Mouse (Mus musculus) embryonic facial prominence, embryonic 11.5 days (tissue): Measurements from ENCODE around the gene F2r. TPM values are rescaled to one million over a fixed set of nuclear protein-coding genes. Genes with fewer than 3 reads are reported as not detected.

Experiments used
- ATAC-seq: fragments of 200-750 bp; cut with Nextera tagmentation; replicated peaks from 2 replicates; pipeline ENCODE4 v1.8.0; 2017; ENCODE audit warnings: low read depth; ENCODE audit not compliant: insufficient number of reproducible peaks, low FRiP score, low TSS enrichment
- DNase-seq: peaks from one replicate; pipeline ENCODE4 v3.0.0-alpha.2; 2015; ENCODE audit warnings: low spot score
- H3K27ac ChIP-seq: fragments of 300-500 bp; sonication (generic); replicated peaks from 2 replicates; pipeline ENCODE4 v1.5.1; 2014; ENCODE audit warnings: mild to moderate bottlenecking, low read depth, low read length, control low read depth
- H3K27me3 ChIP-seq: fragments of 300-500 bp; sonication (generic); 2 replicates; pipeline ENCODE4 v1.6.1; 2014; ENCODE audit warnings: mild to moderate bottlenecking, low read length, moderate library complexity, mixed read lengths; ENCODE audit not compliant: control insufficient read depth, insufficient read depth
- H3K36me3 ChIP-seq: fragments of 300-500 bp; sonication (generic); replicated peaks from 2 replicates; pipeline ENCODE4 v1.6.1; 2014; ENCODE audit warnings: low read depth, mild to moderate bottlenecking, low read length, moderate library complexity, mixed read lengths; ENCODE audit not compliant: control insufficient read depth, insufficient read depth
- H3K4me1 ChIP-seq: fragments of 300-500 bp; sonication (generic); 2 replicates; pipeline ENCODE4 v1.6.1; 2014; ENCODE audit warnings: low read length, mixed read lengths; ENCODE audit not compliant: control insufficient read depth, insufficient read depth
- H3K4me2 ChIP-seq: fragments of 300-500 bp; sonication (generic); 2 replicates; pipeline ENCODE4 v1.6.1; 2014; ENCODE audit warnings: low read depth, mild to moderate bottlenecking, control low read depth, low read length, moderate library complexity
- H3K4me3 ChIP-seq: fragments of 300-500 bp; sonication (generic); 2 replicates; pipeline ENCODE4 v1.5.1; 2014; ENCODE audit warnings: low read depth, low read length, control low read depth
- H3K9ac ChIP-seq: fragments of 300-500 bp; sonication (generic); replicated peaks from 2 replicates; pipeline ENCODE4 v1.6.1; 2014; ENCODE audit warnings: mild to moderate bottlenecking, control low read depth, low read length
- H3K9me3 ChIP-seq: fragments of 300-500 bp; sonication (generic); replicated peaks from 2 replicates; pipeline ENCODE4 v1.6.1; 2016; ENCODE audit warnings: mild to moderate bottlenecking, low read length, inconsistent platforms, mixed read lengths; ENCODE audit not compliant: control insufficient read depth
- WGBS: fragments of 180-500 bp; shearing (Covaris S2); extraction: QIAGEN DNeasy Blood & Tissue Kit; methylation state at CpG from one replicate; pipeline ENCODE4 v1.1.7; 2014; 5-methylcytosine and 5-hydroxymethylcytosine counted together
- polyA plus RNA-seq: library from polyadenylated mRNA; unstranded; fragments of >200 nt; fragmentation: Nextera tagmentation; extraction: Ambion mirVana; gene quantifications from 2 replicates; pipeline ENCODE4 v1.2.1, GENCODE M21; 2014

The F2r gene
- polyA plus RNA-seq, 1 experiment from 2014 or later = 144 TPM

GRCm38 (mm10) chr13:95651870-95652668, 33.8 kb upstream of the F2r start:
- H3K27ac ChIP-seq = no peak overlapping the region
- H3K9me3 ChIP-seq = no peaks in the 10 kb centered on the region
- H3K36me3 ChIP-seq = no peaks in the 10 kb centered on the region; the same call in 1 of the 2 replicates
- ATAC-seq (no peak), DNase-seq (no peak)
- H3K9ac ChIP-seq = no peak overlapping the region
- no peaks in the 10 kb centered on the region for H3K4me1 ChIP-seq
- WGBS = 79% methylated on average over 7 of the region's 7 CpGs
- no peak overlapping the region for H3K4me2 ChIP-seq
- H3K4me3 ChIP-seq = no peak overlapping the region
- H3K27me3 ChIP-seq = no peaks in the 10 kb centered on the region

GRCm38 (mm10) chr13:95649941-95650340, 31.7 kb upstream of the F2r start:
- H3K4me2 ChIP-seq = no peak overlapping the region
- DNase-seq = no peak

GRCm38 (mm10) chr13:95647248-95647647, 29.0 kb upstream of the F2r start:
- Histone ChIP-seq H3K27ac (no peak overlapping the region), H3K4me3 (no peak overlapping the region), H3K4me2 (no peak overlapping the region), H3K4me1 (no peaks in the 10 kb centered on the region), H3K36me3 (no peaks in the 10 kb centered on the region; the same call in 1 of the 2 replicates), H3K9ac (no peak overlapping the region), H3K9me3 (no peaks in the 10 kb centered on the region), H3K27me3 (no peaks in the 10 kb centered on the region)
- 60% methylated on average over 4 of the region's 4 CpGs for WGBS
- ATAC-seq (no peak), DNase-seq (no peak)

More at GRCm38 (mm10) chr13:95649941-95650340, 31.7 kb upstream of the F2r start:
- no peak for ATAC-seq
- no peak overlapping the region for H3K9ac ChIP-seq
- no peak overlapping the region for H3K4me3 ChIP-seq
- H3K4me1 ChIP-seq = no peaks in the 10 kb centered on the region
- no peaks in the 10 kb centered on the region; the same call in 1 of the 2 replicates for H3K36me3 ChIP-seq
- H3K27me3 ChIP-seq = no peaks in the 10 kb centered on the region
- H3K9me3 ChIP-seq = no peaks in the 10 kb centered on the region
- H3K27ac ChIP-seq = no peak overlapping the region
- 95% methylated on average over 3 of the region's 3 CpGs for WGBS

- 58% methylated on average over 9 of the region's 9 CpGs for WGBS
- H3K4me3 ChIP-seq = no peak overlapping the region
- ATAC-seq = no peak
- H3K4me1 ChIP-seq = no peaks in the 10 kb centered on the region
- H3K9ac ChIP-seq = no peak overlapping the region
- no peak for DNase-seq
- no peaks in the 10 kb centered on the region for H3K27me3 ChIP-seq
- no peaks in the 10 kb centered on the region; the same call in 1 of the 2 replicates for H3K36me3 ChIP-seq
- H3K9me3 ChIP-seq = no peaks in the 10 kb centered on the region
- no peak overlapping the region for H3K27ac ChIP-seq
- H3K4me2 ChIP-seq = no peak overlapping the region
Observed at GRCm38 (mm10) chr13:95646687-95647111, 28.4 kb upstream of the F2r start.

- peak; percentile 26 for DNase-seq
- Histone ChIP-seq H3K4me3 (no peak overlapping the region), H3K36me3 (no peaks in the 10 kb centered on the region), H3K4me2 (no peak overlapping the region), H3K9me3 (no peaks in the 10 kb centered on the region), H3K4me1 (peaks cover 3% of the 10 kb centered on the region), H3K9ac (no peak overlapping the region), H3K27me3 (no peaks in the 10 kb centered on the region), H3K27ac (0 out of 2 replicates have a peak overlapping the region, but pooled peaks have one; percentile 22)
- 53% methylated on average over 7 of the region's 7 CpGs for WGBS
- no peak for ATAC-seq
Observed at GRCm38 (mm10) chr13:95643740-95644139, 25.5 kb upstream of the F2r start.

- no peaks in the 10 kb centered on the region for H3K9me3 ChIP-seq
- 87% methylated on average over 17 of the region's 17 CpGs for WGBS
- H3K36me3 ChIP-seq = no peaks in the 10 kb centered on the region
- H3K27me3 ChIP-seq = no peaks in the 10 kb centered on the region
- H3K4me3 ChIP-seq = no peak overlapping the region
- H3K27ac ChIP-seq = no peak overlapping the region
- H3K4me1 ChIP-seq = peaks cover 3% of the 10 kb centered on the region
- ATAC-seq (no peak), DNase-seq (no peak)
- no peak overlapping the region for H3K4me2 ChIP-seq
- no peak overlapping the region for H3K9ac ChIP-seq
Observed at GRCm38 (mm10) chr13:95641061-95641986, 23.0 kb upstream of the F2r start.

GRCm38 (mm10) chr13:95640408-95640807, 22.1 kb upstream of the F2r start:
- H3K4me2 ChIP-seq = no peak overlapping the region
- DNase-seq (no peak), ATAC-seq (no peak)
- H3K36me3 ChIP-seq = no peaks in the 10 kb centered on the region
- no peak overlapping the region for H3K9ac ChIP-seq
- H3K4me3 ChIP-seq = no peak overlapping the region
- no peaks in the 10 kb centered on the region for H3K9me3 ChIP-seq
- H3K27me3 ChIP-seq = no peaks in the 10 kb centered on the region
- H3K27ac ChIP-seq = no peak overlapping the region
- 100% methylated on average over 1 of the region's 1 CpGs for WGBS
- peaks cover 3% of the 10 kb centered on the region for H3K4me1 ChIP-seq
